Mouse (Mus musculus) stomach, postnatal 0 days (tissue): ENCODE results near the gene Pml.
"Not testable (repeated sequence)": the region's sequence is repeated elsewhere in the genome, so short reads cannot be mapped to it uniquely, and the experiment has no call there.

Source experiments
- CTCF ChIP-seq: IDR thresholded peaks from 2 replicates; pipeline ENCODE4 v1.5.1; 2016; ENCODE audit warnings: antibody characterized with exemption, low read depth, mild to moderate bottlenecking, moderate library complexity
- EP300 ChIP-seq: optimal IDR thresholded peaks from 2 replicates; pipeline ENCODE3; 2016; ENCODE audit warnings: antibody characterized with exemption

GRCm38 (mm10) chr9:58250730-58251129, 1.1 kb upstream of the Pml start:
- TF ChIP-seq EP300, CTCF: not testable (repeated sequence)
